In the genomic region with DNA sequence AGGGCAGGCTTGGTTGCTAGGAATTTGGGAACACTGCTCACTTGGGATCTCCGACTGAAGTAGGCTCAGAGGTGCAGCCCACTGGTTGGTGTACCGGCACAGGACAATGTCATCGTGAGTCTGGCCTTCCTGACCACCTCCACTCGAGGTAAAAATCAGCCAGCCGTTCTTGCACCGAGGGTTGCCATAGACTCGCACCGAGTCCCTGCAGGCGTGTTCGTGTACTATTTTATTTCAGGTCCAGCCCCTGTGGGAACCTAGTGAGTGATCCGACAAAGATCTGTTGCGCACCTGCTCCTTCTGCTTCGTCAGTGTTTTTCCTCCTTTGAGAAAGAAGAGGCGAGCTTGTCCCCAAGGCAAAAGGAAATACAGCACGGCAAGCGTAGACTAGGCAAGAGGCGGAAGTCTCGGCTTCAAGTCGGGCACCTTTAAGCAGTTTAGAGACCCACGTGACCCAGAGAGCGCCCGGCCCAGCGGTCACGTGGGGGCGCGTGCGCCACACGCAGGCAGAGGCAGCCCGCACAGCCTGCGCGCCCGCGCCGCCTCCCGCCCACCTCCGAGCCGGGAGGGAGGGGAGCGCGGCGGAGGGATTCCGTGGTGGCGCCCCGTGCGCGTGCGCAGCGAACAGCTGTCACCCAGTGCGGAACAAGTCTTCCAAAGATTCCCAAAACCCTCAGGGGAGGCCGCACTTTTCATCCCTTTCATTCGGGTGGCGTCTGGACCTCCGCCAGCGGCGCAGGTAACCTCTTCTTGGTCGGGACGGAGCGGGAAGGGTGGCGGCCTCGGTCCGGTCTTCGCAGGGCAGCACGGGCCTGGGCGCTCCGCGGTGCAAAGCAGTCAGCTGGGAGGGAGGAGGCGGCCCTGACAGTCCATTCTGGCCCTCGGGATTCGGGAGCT, we compare ENCODE assay signal across 8 mouse cellular contexts. TPM values are rescaled to one million over a fixed set of nuclear protein-coding genes. Genes with fewer than 3 reads are reported as not detected.
A peak's percentile ranks its signal among the peaks of the same experiment; 100 is the strongest.
DNase-seq lines count a peak whose midpoint lies in the region; ATAC-seq and TF ChIP-seq lines count a peak whose summit lies in the region.

No protein-coding gene starts in this region.

- H3K9ac ChIP-seq in MEL (ENCODE audit: control insufficient read depth, low read depth, low read length, poor library complexity, severe bottlenecking) = peak overlapping the region; percentile 94
- H3K9ac ChIP-seq in forebrain, postnatal 0 days = peak overlapping the region; percentile 85
- H3K9ac ChIP-seq in lung, embryonic 15.5 days = peak overlapping the region; percentile 85

- peak overlapping the region; percentile 69 for H3K4me2 ChIP-seq in forebrain, postnatal 0 days (ENCODE audit: low read depth)
- H3K4me2 ChIP-seq in lung, embryonic 15.5 days = peak overlapping the region; percentile 83

- H3K36me3 ChIP-seq in MEL (ENCODE audit: control insufficient read depth in 1 of 2, insufficient read depth in 2 of 2, low read length in 2 of 2) = peaks cover 0 to 9% of the 10 kb centered on the region in 2 experiments; a peak in 1 of 4 replicates
- no peaks in the 10 kb centered on the region for H3K36me3 ChIP-seq in forebrain, postnatal 0 days (ENCODE audit: insufficient read depth)
- H3K36me3 ChIP-seq in lung, embryonic 15.5 days = no peaks in the 10 kb centered on the region

- peaks cover 0 to 2% of the 10 kb centered on the region in 2 experiments; a peak in 2 of 4 replicates for H3K4me1 ChIP-seq in MEL (ENCODE audit: control insufficient read depth in 1 of 2, insufficient read depth in 2 of 2, low read length in 2 of 2)
- H3K4me1 ChIP-seq in cerebellum, adult 2 months (ENCODE audit: control insufficient read depth, insufficient read depth, low read length) = peaks cover 5% of the 10 kb centered on the region; the same call in 1 of the 2 replicates
- no peaks in the 10 kb centered on the region for H3K4me1 ChIP-seq in forebrain, postnatal 0 days (ENCODE audit: insufficient read depth)
- peaks cover 7% of the 10 kb centered on the region for H3K4me1 ChIP-seq in lung, embryonic 15.5 days

- ATAC-seq in forebrain, postnatal 0 days = peak; percentile 98
- peak; percentile 99 for ATAC-seq in lung, embryonic 15.5 days (ENCODE audit: borderline replicate concordance, extremely low read depth, low FRiP score, low TSS enrichment)

- no peak for TF ChIP-seq RAD21 in MEL (IDR thresholded peaks at IDR 0.05; ENCODE audit: low read depth, low read length)

- no peaks in the 10 kb centered on the region for H3K27me3 ChIP-seq in MEL (ENCODE audit: control insufficient read depth in 1 of 2, insufficient read depth in 2 of 2, low read length in 2 of 2)
- H3K27me3 ChIP-seq in cerebellum, adult 2 months (ENCODE audit: control insufficient read depth, insufficient read depth, low read length) = no peaks in the 10 kb centered on the region
- no peaks in the 10 kb centered on the region for H3K27me3 ChIP-seq in forebrain, postnatal 0 days (ENCODE audit: insufficient read depth, low read length)
- H3K27me3 ChIP-seq in lung, embryonic 15.5 days = no peaks in the 10 kb centered on the region

- peaks cover 26% of the 10 kb centered on the region for H3K79me2 ChIP-seq in MEL (ENCODE audit: control insufficient read depth, insufficient read depth, low read length, poor library complexity)

- H3K9me3 ChIP-seq in MEL (replicated peaks; ENCODE audit: insufficient read depth, low read length) = no peaks in the 10 kb centered on the region
- H3K9me3 ChIP-seq in forebrain, postnatal 0 days (ENCODE audit: low read length) = no peaks in the 10 kb centered on the region
- no peaks in the 10 kb centered on the region for H3K9me3 ChIP-seq in lung, embryonic 15.5 days

- TF ChIP-seq EP300 in MEL (IDR thresholded peaks at IDR 0.05; ENCODE audit: low read depth in 1 of 2, low read length in 2 of 2) = no peak

- peak; percentile 84 to 100 for TF ChIP-seq POLR2A in MEL (IDR thresholded peaks at IDR 0.05; ENCODE audit: control insufficient read depth in 1 of 2, insufficient read depth in 1 of 2, low read depth in 1 of 2, low read length in 2 of 2, poor library complexity in 1 of 2)
- peak; percentile 96 for TF ChIP-seq POLR2A in cerebellum, adult 2 months (IDR thresholded peaks at IDR 0.05; ENCODE audit: borderline replicate concordance, insufficient read depth, low read length)

- H3K4me3 ChIP-seq in MEL (ENCODE audit: control insufficient read depth in 1 of 2, insufficient read depth in 1 of 2, low read depth in 2 of 2, low read length in 2 of 2) = peak overlapping the region; percentile 65 to 90
- H3K4me3 ChIP-seq in cerebellum, adult 2 months (replicated peaks; ENCODE audit: insufficient read depth, low read depth, low read length) = peak overlapping the region; percentile 81
- peak overlapping the region; percentile 84 for H3K4me3 ChIP-seq in forebrain, postnatal 0 days (ENCODE audit: low read depth, low read length)
- peak overlapping the region; percentile 90 for H3K4me3 ChIP-seq in lung, embryonic 15.5 days

- no peak for TF ChIP-seq CTCF in MEL (IDR thresholded peaks at IDR 0.05 in 2 of 3, conservative IDR thresholded peaks at IDR 0.05 in 1 of 3; ENCODE audit: control insufficient read depth in 1 of 3, insufficient read depth in 1 of 3, low read depth in 2 of 3, low read length in 3 of 3, poor library complexity in 1 of 3, severe bottlenecking in 1 of 3)
- no peak for TF ChIP-seq CTCF in cerebellum, adult 2 months (IDR thresholded peaks at IDR 0.05; ENCODE audit: borderline replicate concordance, insufficient read depth, low read depth, low read length)
- peak; percentile 27; the same call in 1 of the 2 replicates for TF ChIP-seq CTCF in forebrain, postnatal 0 days (IDR thresholded peaks at IDR 0.05; ENCODE audit: low read depth)

- under 1% methylated on average over 66 of the region's 68 CpGs for WGBS in cerebellum, adult 2 months
- 1% methylated on average over 55 of the region's 68 CpGs for WGBS in forebrain, postnatal 0 days
- WGBS in lung, embryonic 15.5 days = under 1% methylated on average over 65 of the region's 68 CpGs

- peak overlapping the region; percentile 88 for H3K27ac ChIP-seq in MEL (ENCODE audit: control insufficient read depth, low read depth, low read length)
- H3K27ac ChIP-seq in cerebellum, adult 2 months (ENCODE audit: insufficient read depth, low read length) = peak overlapping the region; percentile 62
- peak overlapping the region; percentile 89 for H3K27ac ChIP-seq in forebrain, postnatal 0 days (ENCODE audit: low read depth, low read length)
- peak overlapping the region; percentile 91 for H3K27ac ChIP-seq in lung, embryonic 15.5 days

- DNase-seq in MEL (ENCODE audit: low read depth, low spot score) = peak; percentile 96
- peak; percentile 96 to 97 for DNase-seq in cerebellum, adult 2 months
- DNase-seq in forebrain, postnatal 0 days = peak; percentile 99
- DNase-seq in heart, postnatal 4 days = peak; percentile 97
- DNase-seq in layer of hippocampus, adult 8-10 months (ENCODE audit: low spot score in 2 of 2) = peak; percentile 95 to 97
- peak; percentile 95 for DNase-seq in ovary, adult 18-20 months (ENCODE audit: low spot score)
- DNase-seq in thymus, postnatal 0 days (ENCODE audit: low spot score) = peak; percentile 98

TF ChIP-seq in MEL, 35 proteins besides CTCF, POLR2A, EP300 and RAD21 (continues in another document):
- TF ChIP-seq ZKSCAN1 (IDR thresholded peaks at IDR 0.05; ENCODE audit: low read depth, low read length) (no peak), JUND (IDR thresholded peaks at IDR 0.05; ENCODE audit: low read depth, low read length) (no peak), MAFK (IDR thresholded peaks at IDR 0.05; ENCODE audit: borderline replicate concordance, low read depth, low read length) (no peak), ZMIZ1 (IDR thresholded peaks at IDR 0.05; ENCODE audit: low read depth, low read length) (peak; percentile 96), ZC3H11A (IDR thresholded peaks at IDR 0.05; ENCODE audit: low read depth, low read length) (no peak), TCF12 (IDR thresholded peaks at IDR 0.05; ENCODE audit: low read depth, low read length) (0 out of 2 replicates have a peak, but pooled peaks have one; percentile 5), GABPA (IDR thresholded peaks at IDR 0.05; ENCODE audit: low read depth, low read length) (no peak), HCFC1 (IDR thresholded peaks at IDR 0.05; ENCODE audit: low read depth, low read length) (peak; percentile 65), NELFE (IDR thresholded peaks at IDR 0.05; ENCODE audit: low read depth, low read length) (peak; percentile 98), UBTF (IDR thresholded peaks at IDR 0.05; ENCODE audit: borderline replicate concordance, insufficient read depth, low read depth, low read length) (0 out of 2 replicates have a peak, but pooled peaks have one; percentile 10), MAZ (IDR thresholded peaks at IDR 0.05; ENCODE audit: low read depth, low read length) (peak; percentile 83; the same call in 1 of the 2 replicates), POLR2AphosphoS2 (IDR thresholded peaks at IDR 0.05; ENCODE audit: low read length) (peak; percentile 94), RCOR1 (IDR thresholded peaks at IDR 0.05; ENCODE audit: low read depth, low read length) (no peak), USF2 (IDR thresholded peaks at IDR 0.05; ENCODE audit: borderline replicate concordance in 1 of 2, insufficient read depth in 1 of 2, low read depth in 1 of 2, low read length in 2 of 2) (peak; percentile 96 to 99), CHD2 (IDR thresholded peaks at IDR 0.05; ENCODE audit: low read length) (no peak), SIN3A (IDR thresholded peaks at IDR 0.05; ENCODE audit: low read length) (peak; percentile 83), NRF1 (IDR thresholded peaks at IDR 0.05; ENCODE audit: insufficient read depth, low read depth, low read length, poor library complexity, severe bottlenecking) (peak; percentile 92), TBP (IDR thresholded peaks at IDR 0.05; ENCODE audit: low read depth, low read length) (peak; percentile 96), MYC (IDR thresholded peaks at IDR 0.05; ENCODE audit: low read depth, low read length) (no peak), CHD1 (IDR thresholded peaks at IDR 0.05; ENCODE audit: low read depth, low read length) (no peak), GATA1 (IDR thresholded peaks at IDR 0.05; ENCODE audit: low read depth, low read length) (no peak)

RNA-seq across cellular contexts. Expression of gene Kdm4c, which starts 9.3 kb away (rescaled TPM):
- 8.4 and 9.6 TPM in 2 replicates for total RNA-seq in MEL (2012; rRNA removed)
- 1 to 10 TPM in 1 of 2 experiments, not detected in 1; 7.5 TPM for polyA plus RNA-seq in MEL (2012; ENCODE audit: insufficient read depth in 1 of 2, insufficient read length in 2 of 2, low read depth in 1 of 2, low replicate concordance in 2 of 2, missing spikeins in 1 of 2)
- polyA plus RNA-seq in cerebellum, adult 2 months (2012; rRNA removed) = 14.0 TPM in 2 replicates
- total RNA-seq in forebrain, postnatal 0 days (2014; rRNA removed) = 22.2 and 25.9 TPM in 2 replicates
- 5.5 and 8.2 TPM in 2 replicates for polyA plus RNA-seq in forebrain, postnatal 0 days (2015; fragmentation: Nextera tagmentation; extraction: Ambion mirVana)
- total RNA-seq in heart, postnatal 4 days (2021) = 10 to 100 TPM; 14.6 to 15.3 TPM
- total RNA-seq in layer of hippocampus, adult 8-10 months (2022) = 10 to 100 TPM; 27.8 to 31.6 (median 28.4) TPM
- polyA plus RNA-seq in lung, embryonic 15.5 days (2015; fragmentation: Nextera tagmentation; extraction: Ambion mirVana) = 12.4 and 13.5 TPM in 2 replicates
- 16.1 and 17.2 TPM in 2 replicates for polyA plus RNA-seq in thymus, postnatal 0 days (2015; fragmentation: Nextera tagmentation; extraction: Ambion mirVana)

Comparison
In these comparisons a context has a peak if more than half of its experiments do, and no peak if none do; other contexts are left out.
1. Peak in every context shown above with its lines: DNase-seq, ATAC-seq, H3K4me3 ChIP-seq and H3K27ac ChIP-seq.